Mouse (Mus musculus) testis, adult 2 months (tissue): ENCODE measurements at regions not wholly inside any gene's neighbourhood (a gene's known extent, or its start where the extent isn't known, plus 50 kb on each side); places are given as distances from the start of the nearest gene placed in this dataset.

Experiments
- CTCF ChIP-seq: fragments of 200-500 bp; IDR thresholded peaks from 2 replicates; pipeline ENCODE4 v1.5.1; 2012; ENCODE audit warnings: low read depth, mild to moderate bottlenecking, inconsistent platforms, low read length, moderate library complexity; ENCODE audit not compliant: control insufficient read depth, insufficient read depth, insufficient replicate concordance
- POLR2A ChIP-seq: fragments of 200-500 bp; IDR thresholded peaks from 2 replicates; pipeline ENCODE4 v1.6.1; 2012; ENCODE audit warnings: low read depth, mild to moderate bottlenecking, inconsistent platforms, low read length, moderate library complexity; ENCODE audit not compliant: control insufficient read depth

DNA sequence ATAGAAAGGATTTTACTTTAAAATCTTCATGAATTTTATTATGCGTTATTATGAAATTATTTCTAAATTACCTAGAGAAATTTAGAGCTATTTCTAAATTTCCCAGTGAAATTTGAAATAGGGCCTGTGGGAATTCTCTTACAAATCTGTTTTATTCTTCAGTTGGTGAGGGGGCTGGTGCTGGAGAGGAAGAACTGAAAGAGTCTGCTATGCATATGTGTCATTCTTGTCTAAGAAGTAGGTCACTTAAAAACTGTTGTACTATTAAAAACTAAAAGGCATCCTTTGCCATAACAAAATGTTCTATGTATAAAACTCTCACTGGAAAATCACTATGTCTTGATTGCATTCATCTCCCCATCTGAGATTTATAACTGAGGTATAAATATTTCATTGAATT, 494.3 kb downstream of the Epha7 start:
- TF ChIP-seq POLR2A (no peak), CTCF (no peak)
